Mouse (Mus musculus): Measurements from ENCODE around the gene Kifc5b.
"Not testable (repeated sequence)": the region's sequence is repeated elsewhere in the genome, so short reads cannot be mapped to it uniquely, and the experiment has no call there.

Gene Kifc5b

GRCm38 (mm10) chr17:26922368-26922767 lies 5.5 kb downstream of the Kifc5b start:
- DNase-seq: not testable (repeated sequence)

- not testable (repeated sequence) for DNase-seq
These were observed 8.5 kb downstream of the Kifc5b start for GRCm38 (mm10) chr17:26925414-26925813.

- peak; percentile 63 for DNase-seq
These were observed 14.9 kb downstream of the Kifc5b start for GRCm38 (mm10) chr17:26931795-26932194.

- DNase-seq: peak; percentile 99
These were observed 16.0 kb downstream of the Kifc5b start, which contains the start of gene Phf1 for GRCm38 (mm10) chr17:26932839-26933398. Gene Phf1, plus strand, starts transcription at chr17:26933052.

GRCm38 (mm10) chr17:26933419-26933818 lies 16.5 kb downstream of the Kifc5b start:
- no peak for DNase-seq

- DNase-seq: no peak
These were observed 17.3 kb downstream of the Kifc5b start for GRCm38 (mm10) chr17:26933885-26934827.

GRCm38 (mm10) chr17:26935027-26935426 lies 18.1 kb downstream of the Kifc5b start:
- DNase-seq: no peak

- DNase-seq: no peak
These were observed 19.6 kb downstream of the Kifc5b start for GRCm38 (mm10) chr17:26936453-26936852.

- no peak for DNase-seq
These were observed 20.2 kb downstream of the Kifc5b start for GRCm38 (mm10) chr17:26936921-26937695.

GRCm38 (mm10) chr17:26937883-26938695 lies 21.2 kb downstream of the Kifc5b start:
- DNase-seq: no peak

GRCm38 (mm10) chr17:26938731-26939130 lies 21.8 kb downstream of the Kifc5b start:
- DNase-seq: no peak

GRCm38 (mm10) chr17:26939178-26939972 lies 22.5 kb downstream of the Kifc5b start, which contains the start of gene Cuta:
Gene Cuta, minus strand, starts transcription at chr17:26939569.
- peak; percentile 99 for DNase-seq

GRCm38 (mm10) chr17:26939973-26940300 lies 23.0 kb downstream of the Kifc5b start:
- no peak for DNase-seq

- DNase-seq: no peak
These were observed 24.3 kb downstream of the Kifc5b start, which contains the start of gene Syngap1 for GRCm38 (mm10) chr17:26941031-26941789. Gene Syngap1, plus strand, starts transcription at chr17:26941253.

- no peak for DNase-seq
These were observed 25.1 kb downstream of the Kifc5b start for GRCm38 (mm10) chr17:26941841-26942570.

GRCm38 (mm10) chr17:26945824-26946495 lies 29.1 kb downstream of the Kifc5b start:
- DNase-seq: no peak

- peak; percentile 77 for DNase-seq
These were observed 29.7 kb downstream of the Kifc5b start for GRCm38 (mm10) chr17:26946567-26946966.

- no peak for DNase-seq
These were observed 30.6 kb downstream of the Kifc5b start for GRCm38 (mm10) chr17:26947231-26948100.

Measured in lung, postnatal 14 days (tissue).